Mouse (Mus musculus) hindbrain, postnatal 0 days (tissue): ENCODE results near the gene Cdk16. TPM values are rescaled to one million over a fixed set of nuclear protein-coding genes. Genes with fewer than 3 reads are reported as not detected.

Source experiments
- ATAC-seq: fragments of 200-750 bp; cut with Nextera tagmentation; 2 replicates; pipeline ENCODE4 v1.8.0; 2017; ENCODE audit warnings: mild to moderate bottlenecking, moderate TSS enrichment, moderate library complexity
- DNase-seq: peaks from one replicate; pipeline ENCODE4 v3.0.0-alpha.2; 2015; ENCODE audit warnings: low spot score
- H3K27ac ChIP-seq: fragments of 300-500 bp; sonication (generic); 2 replicates; pipeline ENCODE4 v1.5.1; 2014; ENCODE audit warnings: mild to moderate bottlenecking
- H3K27me3 ChIP-seq: fragments of 300-500 bp; sonication (generic); 2 replicates; pipeline ENCODE4 v1.6.1; 2014; ENCODE audit warnings: low read length, mixed read lengths; ENCODE audit not compliant: insufficient read depth
- H3K36me3 ChIP-seq: fragments of 300-500 bp; sonication (generic); 2 replicates; pipeline ENCODE4 v1.6.1; 2014; ENCODE audit warnings: low read length, mixed read lengths; ENCODE audit not compliant: insufficient read depth
- H3K4me1 ChIP-seq: fragments of 300-500 bp; sonication (generic); 2 replicates; pipeline ENCODE4 v1.6.1; 2014; ENCODE audit warnings: antibody characterized with exemption, low read length, mixed read lengths; ENCODE audit not compliant: insufficient read depth
- H3K4me2 ChIP-seq: fragments of 300-500 bp; sonication (generic); 2 replicates; pipeline ENCODE4 v1.6.1; 2014; ENCODE audit warnings: low read depth, mild to moderate bottlenecking, low read length, moderate library complexity, mixed read lengths
- H3K4me3 ChIP-seq: fragments of 300-500 bp; sonication (generic); 2 replicates; pipeline ENCODE4 v1.5.1; 2014; ENCODE audit warnings: low read length
- H3K9ac ChIP-seq: fragments of 300-500 bp; sonication (generic); replicated peaks from 2 replicates; pipeline ENCODE4 v1.6.1; 2014; ENCODE audit warnings: mild to moderate bottlenecking, low read length, moderate library complexity, mixed read lengths
- H3K9me3 ChIP-seq: fragments of 300-500 bp; sonication (generic); 2 replicates; pipeline ENCODE4 v1.6.1; 2016; ENCODE audit warnings: low read length, mixed read lengths
- CTCF ChIP-seq: IDR thresholded peaks from 2 replicates; pipeline ENCODE4 v1.5.1; 2016; ENCODE audit warnings: antibody characterized with exemption, control low read depth, low read depth
- WGBS: fragments of 180-500 bp; shearing (Covaris S2); extraction: QIAGEN DNeasy Blood & Tissue Kit; methylation state at CpG from one replicate; pipeline ENCODE4 v1.1.7; 2014; 5-methylcytosine and 5-hydroxymethylcytosine counted together
- polyA plus RNA-seq: library from polyadenylated mRNA; unstranded; fragments of >200 nt; fragmentation: Nextera tagmentation; extraction: Ambion mirVana; gene quantifications from 2 replicates; pipeline ENCODE4 v1.2.1, GENCODE M21; 2015
- total RNA-seq: library from RNA; depleted of rRNA; stranded (reverse); fragments of >200 nt; gene quantifications from 2 replicates; pipeline ENCODE4 v1.2.3, GENCODE M21; 2014; rRNA removed

Cdk16 gene
- total RNA-seq = 260 TPM in 2 replicates
- 157 and 169 TPM in 2 replicates for polyA plus RNA-seq

DNA sequence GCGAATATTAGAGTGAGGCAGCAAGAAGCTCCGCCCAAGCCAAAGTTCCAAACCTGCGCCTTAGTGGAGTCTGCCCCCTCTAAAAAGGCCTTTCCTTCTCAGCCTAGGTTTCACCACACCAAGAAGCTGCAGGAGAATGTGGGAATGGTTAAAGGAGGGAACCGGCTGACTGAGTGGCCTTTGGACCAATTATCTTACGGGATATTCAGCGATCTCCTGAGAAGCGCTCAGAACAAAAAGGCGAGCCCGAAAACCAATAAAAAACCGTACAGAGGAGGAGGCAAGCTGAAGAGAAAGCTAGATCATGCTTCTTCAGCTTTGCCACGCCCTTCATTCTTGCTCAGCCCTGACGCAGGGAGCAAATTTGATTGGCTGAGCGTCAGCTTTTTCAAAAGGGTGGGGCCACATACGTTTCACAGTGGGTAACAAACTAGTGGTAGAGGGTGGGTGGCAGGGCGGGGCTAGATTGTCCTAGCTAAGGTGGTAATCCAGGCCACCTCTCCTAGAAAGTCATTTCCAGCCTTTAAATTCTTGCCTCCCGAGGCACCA, at the start of gene Cdk16:
Cdk16 (plus strand) TSS at position 436 of the 549 bp plus-strand sequence.
- ATAC-seq (peak; percentile 92), DNase-seq (peak; percentile 93)
- H3K9ac ChIP-seq = peak within 1 kb of the TSS; percentile 80
- peak within 1 kb of the TSS; percentile 62 for H3K4me2 ChIP-seq
- no peak for TF ChIP-seq CTCF
- peak within 1 kb of the TSS; percentile 96 for H3K27ac ChIP-seq
- H3K36me3 ChIP-seq = no peaks in the 10 kb centered on the region
- H3K4me3 ChIP-seq = peak within 1 kb of the TSS; percentile 61
- WGBS = 32% methylated on average over 16 of the region's 16 CpGs
- H3K9me3 ChIP-seq = no peaks in the 10 kb centered on the region
- 0 out of 2 replicates have a peak, but pooled peaks cover 2% of the 10 kb centered on the region for H3K4me1 ChIP-seq
- no peaks in the 10 kb centered on the region for H3K27me3 ChIP-seq

DNA sequence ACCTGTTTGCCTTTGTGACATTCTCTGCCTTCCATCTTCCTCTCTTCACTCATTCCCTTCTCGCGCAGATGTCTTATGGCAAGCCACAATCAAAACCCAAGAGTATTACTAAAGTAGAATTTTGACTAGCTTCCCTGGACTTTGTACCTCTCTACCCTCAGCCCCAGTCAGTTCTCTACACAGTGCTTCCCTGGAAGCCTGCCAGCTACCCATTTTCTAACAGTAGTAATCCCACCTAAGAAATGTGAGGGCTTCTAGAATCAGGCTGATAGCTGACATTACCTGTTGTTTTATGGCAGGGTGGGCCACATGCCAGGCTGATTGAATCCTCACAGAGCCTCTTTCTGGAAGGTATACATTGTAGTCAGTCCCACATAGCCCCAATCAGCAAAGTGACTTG, 49.6 kb upstream of the Cdk16 start:
- no peak for TF ChIP-seq CTCF
- Histone ChIP-seq H3K4me1 (no peaks in the 10 kb centered on the region), H3K9ac (no peak overlapping the region), H3K4me3 (no peak overlapping the region), H3K36me3 (peaks cover 13% of the 10 kb centered on the region; the same call in 1 of the 2 replicates), H3K9me3 (no peaks in the 10 kb centered on the region), H3K27me3 (no peaks in the 10 kb centered on the region), H3K27ac (no peak overlapping the region), H3K4me2 (no peak overlapping the region)
- DNase-seq = no peak
- WGBS = 96% methylated on average over 2 of the region's 2 CpGs
- ATAC-seq = no peak

DNA sequence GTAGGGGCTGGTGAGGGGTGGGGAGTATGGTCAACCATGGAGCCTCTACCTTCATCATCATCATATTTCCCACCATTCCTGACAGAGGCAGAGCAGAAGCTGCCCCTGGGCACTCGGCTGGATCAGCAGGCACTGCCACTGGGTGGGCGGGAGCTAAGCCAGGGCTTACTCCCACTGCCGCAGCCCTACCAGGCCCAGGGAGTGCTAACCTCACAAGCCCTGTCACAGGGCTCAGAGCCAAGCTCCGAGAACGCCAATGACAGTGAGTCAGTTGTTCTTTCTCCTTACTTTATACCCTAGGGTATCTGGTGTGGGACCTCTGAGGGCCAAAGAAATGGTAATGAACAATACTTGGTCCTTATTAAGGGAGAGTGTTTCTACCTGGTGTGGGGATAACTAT, 43.0 kb upstream of the Cdk16 start:
- peaks cover 20% of the 10 kb centered on the region; the same call in 1 of the 2 replicates for H3K36me3 ChIP-seq
- no peak overlapping the region for H3K4me3 ChIP-seq
- ATAC-seq = no peak
- H3K9me3 ChIP-seq = no peaks in the 10 kb centered on the region
- no peak overlapping the region for H3K4me2 ChIP-seq
- H3K27ac ChIP-seq = no peak overlapping the region
- no peak for DNase-seq
- no peaks in the 10 kb centered on the region for H3K27me3 ChIP-seq
- no peak for TF ChIP-seq CTCF
- WGBS = 82% methylated on average over 5 of the region's 5 CpGs
- H3K4me1 ChIP-seq = no peaks in the 10 kb centered on the region
- no peak overlapping the region for H3K9ac ChIP-seq

DNA sequence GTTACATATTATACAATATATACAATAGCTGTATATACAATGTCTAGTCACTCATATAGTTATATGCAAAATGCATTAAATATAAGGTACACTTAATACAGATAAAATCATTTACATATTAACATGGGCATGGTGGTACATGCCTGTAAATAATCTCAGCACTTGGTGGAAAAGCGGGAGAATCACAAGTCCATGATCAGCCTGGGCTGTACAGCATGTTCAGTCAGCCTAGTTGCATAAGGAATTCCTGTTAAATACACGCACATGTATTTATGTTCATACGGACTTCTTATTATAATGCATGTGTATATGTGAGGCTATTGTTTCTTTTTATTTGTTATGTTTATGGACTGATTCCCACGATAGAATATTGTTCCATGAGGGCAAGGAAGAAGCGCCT, 30.2 kb upstream of the Cdk16 start:
- H3K27me3 ChIP-seq = no peaks in the 10 kb centered on the region
- ATAC-seq (no peak; the same call in 1 of the 2 replicates), DNase-seq (no peak)
- peak overlapping the region; percentile 44 for H3K4me3 ChIP-seq
- H3K4me2 ChIP-seq = peak overlapping the region; percentile 71
- WGBS = 36% methylated on average over 5 of the region's 5 CpGs
- TF ChIP-seq CTCF = no peak
- no peak overlapping the region for H3K27ac ChIP-seq
- no peak overlapping the region for H3K9ac ChIP-seq
- H3K9me3 ChIP-seq = no peaks in the 10 kb centered on the region
- no peaks in the 10 kb centered on the region for H3K4me1 ChIP-seq
- no peaks in the 10 kb centered on the region for H3K36me3 ChIP-seq

DNA sequence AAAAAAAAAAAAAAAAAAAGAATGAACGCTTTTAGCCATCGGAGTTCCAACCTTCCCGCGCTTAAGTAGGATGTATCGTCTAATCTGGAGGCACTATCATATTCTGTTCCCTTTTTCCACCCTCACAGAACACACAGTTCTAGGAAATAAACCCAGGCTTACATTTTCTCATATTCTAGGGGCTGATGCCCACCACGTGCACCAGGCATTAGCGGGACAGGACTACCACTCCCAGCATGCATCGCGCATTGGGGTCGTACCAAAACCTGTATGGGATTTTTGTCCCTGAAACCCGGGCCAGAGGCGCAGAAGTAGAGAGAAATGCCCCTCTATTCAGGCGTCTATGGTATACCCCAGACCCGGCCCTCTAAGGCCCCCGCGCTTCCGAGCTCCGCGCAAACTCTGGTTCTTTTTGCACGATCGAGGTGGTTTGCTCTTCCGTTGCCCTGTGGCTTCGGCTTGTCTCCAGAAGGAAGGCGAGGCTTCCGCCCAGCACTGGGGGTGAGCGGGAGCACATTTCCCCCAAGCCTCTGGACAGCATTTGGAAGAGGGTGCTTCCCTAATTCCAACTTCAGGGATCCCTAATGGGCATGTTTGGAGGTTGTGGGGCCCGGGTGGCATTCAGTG, 29.6 kb upstream of the Cdk16 start, which contains the start of gene Uba1:
Uba1 (plus strand) TSS at position 301 of the 627 bp plus-strand sequence.
- Histone ChIP-seq H3K4me3 (peak within 1 kb of the TSS; percentile 44), H3K27ac (peak within 1 kb of the TSS; percentile 26; the same call in 1 of the 2 replicates), H3K36me3 (no peaks in the 10 kb centered on the region), H3K4me2 (peak within 1 kb of the TSS; percentile 71), H3K9ac (0 out of 2 replicates have a peak within 1 kb of the TSS, but pooled peaks have one; percentile 30), H3K27me3 (no peaks in the 10 kb centered on the region), H3K4me1 (no peaks in the 10 kb centered on the region), H3K9me3 (no peaks in the 10 kb centered on the region)
- ATAC-seq = peak; percentile 87
- DNase-seq = peak; percentile 89
- 30% methylated on average over 27 of the region's 27 CpGs for WGBS
- TF ChIP-seq CTCF = no peak

DNA sequence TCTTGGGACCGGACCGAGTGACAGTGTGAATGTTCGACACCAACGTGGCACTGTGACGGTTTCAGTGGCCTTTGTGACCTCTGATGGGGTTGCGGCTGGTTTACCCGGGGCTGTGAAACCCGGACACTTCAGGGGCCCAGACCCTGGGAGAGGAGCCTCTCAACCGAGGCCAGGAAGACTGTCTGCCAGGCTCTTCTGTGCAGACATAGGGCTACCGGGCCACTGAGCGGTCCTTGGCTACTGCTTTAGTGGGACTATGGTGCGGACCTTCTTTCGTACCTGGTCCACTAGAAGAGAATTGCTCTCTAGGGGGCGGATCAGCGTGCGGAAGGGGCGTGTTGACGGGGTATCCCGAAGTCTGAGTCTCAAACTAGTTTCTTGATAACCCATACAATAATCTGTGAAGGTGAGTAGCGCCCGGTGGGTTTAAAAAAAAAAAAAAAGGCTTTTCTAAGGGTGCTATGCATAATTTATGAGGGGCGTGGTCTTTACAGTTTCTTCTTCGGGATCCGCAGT, 28.8 kb upstream of the Cdk16 start:
- peak overlapping the region; percentile 71 for H3K4me2 ChIP-seq
- no peak for ATAC-seq
- no peak for TF ChIP-seq CTCF
- 0 out of 2 replicates have a peak overlapping the region, but pooled peaks have one; percentile 30 for H3K9ac ChIP-seq
- WGBS = 24% methylated on average over 24 of the region's 24 CpGs
- DNase-seq = no peak
- no peaks in the 10 kb centered on the region for H3K36me3 ChIP-seq
- H3K4me1 ChIP-seq = no peaks in the 10 kb centered on the region
- no peaks in the 10 kb centered on the region for H3K9me3 ChIP-seq
- H3K27ac ChIP-seq = 0 out of 2 replicates have a peak overlapping the region, but pooled peaks have one; percentile 26
- peak overlapping the region; percentile 44 for H3K4me3 ChIP-seq
- no peaks in the 10 kb centered on the region for H3K27me3 ChIP-seq
